Mouse (Mus musculus): ENCODE measurements around the gene Anpep.

GRCm38 (mm10) chr7:79828341-79828740 is 32.5 kb downstream of the Anpep start:
- TF ChIP-seq CTCF (IDR thresholded peaks at IDR 0.05; ENCODE audit: low read depth, low read length) (no peak), GATA2 (IDR thresholded peaks at IDR 0.05; ENCODE audit: borderline replicate concordance, low read depth, low read length) (no peak), GATA1 (IDR thresholded peaks at IDR 0.05; ENCODE audit: borderline replicate concordance, low read length) (no peak)

All from G1E (cell line).